Mouse (Mus musculus) MEL (cell line): ENCODE data around the gene Lin54. TPM values are rescaled to one million over a fixed set of nuclear protein-coding genes. Genes with fewer than 3 reads are reported as not detected.

Experiments used
- DNase-seq: peaks from one replicate; pipeline ENCODE4 v3.0.0; 2011; ENCODE audit warnings: low read depth, low spot score
- H3K27ac ChIP-seq: 2 replicates; pipeline ENCODE4 v1.5.1; 2012; ENCODE audit warnings: low read depth, mild to moderate bottlenecking, control low read depth, low read length, moderate library complexity; ENCODE audit not compliant: control insufficient read depth
- H3K27me3 ChIP-seq, 2 experiments: fragments of 150-350 bp in 1 of 2; sonication (generic) in 1 of 2; 2 replicates each; pipeline ENCODE4 v1.6.1; 2012; ENCODE audit warnings: low read length in 2 of 2, mild to moderate bottlenecking in 2 of 2, improper control_type of control experiment in 1 of 2, moderate library complexity in 1 of 2; ENCODE audit not compliant: insufficient read depth in 2 of 2, control insufficient read depth in 1 of 2
- H3K36me3 ChIP-seq, 2 experiments: 2 replicates each; pipeline ENCODE4 v1.6.1; 2012 to 2014; ENCODE audit warnings: low read length in 2 of 2, improper control_type of control experiment in 1 of 2, inconsistent platforms in 1 of 2, mild to moderate bottlenecking in 1 of 2; ENCODE audit not compliant: insufficient read depth in 2 of 2, control insufficient read depth in 1 of 2
- H3K4me1 ChIP-seq, 2 experiments: fragments of 150-350 bp in 1 of 2; sonication (generic) in 1 of 2; 2 replicates each; pipeline ENCODE4 v1.6.1; 2012; ENCODE audit warnings: low read length in 2 of 2, improper control_type of control experiment in 1 of 2, mild to moderate bottlenecking in 1 of 2; ENCODE audit not compliant: insufficient read depth in 2 of 2, control insufficient read depth in 1 of 2
- H3K4me3 ChIP-seq, 2 experiments: fragments of 150-350 bp in 1 of 2; sonication (generic) in 1 of 2; 2 replicates each; pipeline ENCODE4 v1.5.1; 2012; ENCODE audit warnings: low read depth in 2 of 2, low read length in 2 of 2, mild to moderate bottlenecking in 2 of 2, moderate library complexity in 2 of 2, control low read depth in 1 of 2, improper control_type of control experiment in 1 of 2; ENCODE audit not compliant: control insufficient read depth in 1 of 2, insufficient read depth in 1 of 2
- H3K79me2 ChIP-seq: 2 replicates; pipeline ENCODE4 v1.6.1; 2012; ENCODE audit warnings: mild to moderate bottlenecking, low read length, moderate library complexity; ENCODE audit not compliant: control insufficient read depth, poor library complexity, insufficient read depth
- H3K9ac ChIP-seq: 2 replicates; pipeline ENCODE4 v1.6.1; 2012; ENCODE audit warnings: low read depth, mild to moderate bottlenecking, control low read depth, low read length, moderate library complexity; ENCODE audit not compliant: control insufficient read depth, poor library complexity, severe bottlenecking
- H3K9me3 ChIP-seq: fragments of 150-350 bp; sonication (generic); replicated peaks from 2 replicates; pipeline ENCODE4 v1.6.1; 2012; ENCODE audit warnings: mild to moderate bottlenecking, low read length, improper control_type of control experiment, moderate library complexity; ENCODE audit not compliant: insufficient read depth
- BHLHE40 ChIP-seq: IDR thresholded peaks from 2 replicates; pipeline ENCODE4 v1.6.1; 2012; ENCODE audit warnings: low read depth, mild to moderate bottlenecking, inconsistent platforms, low read length, improper control_type of control experiment, borderline replicate concordance
- CHD2 ChIP-seq: IDR thresholded peaks from 2 replicates; pipeline ENCODE4 v1.6.1; 2011; ENCODE audit warnings: low read length, improper control_type of control experiment
- ELF1 ChIP-seq: IDR thresholded peaks from 2 replicates; pipeline ENCODE4 v1.6.1; 2014; ENCODE audit warnings: low read depth, mild to moderate bottlenecking, inconsistent platforms, low read length, improper control_type of control experiment, moderate library complexity
- EP300 ChIP-seq, 2 experiments: IDR thresholded peaks; 2 replicates each; pipeline ENCODE4 v1.6.1; 2011; ENCODE audit warnings: improper control_type of control experiment in 2 of 2, low read length in 2 of 2, low read depth in 1 of 2, mild to moderate bottlenecking in 1 of 2
- GABPA ChIP-seq: IDR thresholded peaks from 2 replicates; pipeline ENCODE4 v1.6.1; 2012; ENCODE audit warnings: low read depth, mild to moderate bottlenecking, inconsistent platforms, low read length, improper control_type of control experiment, moderate library complexity
- GATA1 ChIP-seq: IDR thresholded peaks from 2 replicates; pipeline ENCODE4 v1.6.1; 2011; ENCODE audit warnings: low read depth, low read length, improper control_type of control experiment
- HCFC1 ChIP-seq: IDR thresholded peaks from 2 replicates; pipeline ENCODE4 v1.6.1; 2012; ENCODE audit warnings: low read depth, mild to moderate bottlenecking, inconsistent platforms, low read length, improper control_type of control experiment, moderate library complexity
- KAT2A ChIP-seq: conservative IDR thresholded peaks from 2 replicates; pipeline ENCODE4 v1.6.1; 2012; ENCODE audit warnings: low read depth, low read length, improper control_type of control experiment, inconsistent platforms
- MAFK ChIP-seq: IDR thresholded peaks from 2 replicates; pipeline ENCODE4 v1.6.1; 2011; ENCODE audit warnings: low read depth, mild to moderate bottlenecking, low read length, improper control_type of control experiment, borderline replicate concordance
- MAX ChIP-seq: IDR thresholded peaks from 2 replicates; pipeline ENCODE4 v1.6.1; 2011; ENCODE audit warnings: low read length, improper control_type of control experiment
- MAZ ChIP-seq: IDR thresholded peaks from 2 replicates; pipeline ENCODE4 v1.6.1; 2012; ENCODE audit warnings: low read depth, mild to moderate bottlenecking, inconsistent platforms, low read length, improper control_type of control experiment
- MEF2A ChIP-seq: IDR thresholded peaks from 2 replicates; pipeline ENCODE4 v1.6.1; 2014; ENCODE audit warnings: low read depth, mild to moderate bottlenecking, inconsistent platforms, low read length, improper control_type of control experiment; ENCODE audit not compliant: poor library complexity, insufficient replicate concordance, severe bottlenecking; ENCODE audit errors: extremely low read depth
- MXI1 ChIP-seq: IDR thresholded peaks from 2 replicates; pipeline ENCODE4 v1.6.1; 2011; ENCODE audit warnings: mild to moderate bottlenecking, low read depth, low read length, improper control_type of control experiment
- MYC ChIP-seq: IDR thresholded peaks from 2 replicates; pipeline ENCODE4 v1.6.1; 2011; ENCODE audit warnings: low read depth, mild to moderate bottlenecking, low read length, improper control_type of control experiment, moderate library complexity
- POLR2A ChIP-seq, 2 experiments: IDR thresholded peaks; 2 replicates each; pipeline ENCODE4 v1.6.1; 2011 to 2012; ENCODE audit warnings: low read length in 2 of 2, mild to moderate bottlenecking in 2 of 2, control low read depth in 1 of 2, improper control_type of control experiment in 1 of 2, low read depth in 1 of 2, moderate library complexity in 1 of 2; ENCODE audit not compliant: control insufficient read depth in 1 of 2, insufficient read depth in 1 of 2, poor library complexity in 1 of 2
- POLR2AphosphoS5 ChIP-seq: IDR thresholded peaks from 2 replicates; pipeline ENCODE4 v1.6.1; 2012; ENCODE audit warnings: low read depth, borderline replicate concordance, mild to moderate bottlenecking, inconsistent platforms, low read length, moderate library complexity, mixed read lengths
- RAD21 ChIP-seq: IDR thresholded peaks from 2 replicates; pipeline ENCODE4 v1.6.1; 2011; ENCODE audit warnings: mild to moderate bottlenecking, low read depth, low read length, improper control_type of control experiment
- RCOR1 ChIP-seq: IDR thresholded peaks from 2 replicates; pipeline ENCODE4 v1.6.1; 2012; ENCODE audit warnings: low read depth, mild to moderate bottlenecking, inconsistent platforms, low read length, improper control_type of control experiment
- SIN3A ChIP-seq: IDR thresholded peaks from 2 replicates; pipeline ENCODE4 v1.6.1; 2012; ENCODE audit warnings: low read length, improper control_type of control experiment, inconsistent platforms
- SMC3 ChIP-seq: IDR thresholded peaks from 2 replicates; pipeline ENCODE4 v1.6.1; 2011; ENCODE audit warnings: low read depth, low read length, improper control_type of control experiment
- TAL1 ChIP-seq: IDR thresholded peaks from 2 replicates; pipeline ENCODE4 v1.6.1; 2012; ENCODE audit warnings: mild to moderate bottlenecking, inconsistent platforms, low read length, moderate library complexity, mixed read lengths
- TBP ChIP-seq: IDR thresholded peaks from 2 replicates; pipeline ENCODE4 v1.8.0; 2011; ENCODE audit warnings: low read depth, low read length, improper control_type of control experiment
- UBTF ChIP-seq: IDR thresholded peaks from 2 replicates; pipeline ENCODE4 v1.6.1; 2012; ENCODE audit warnings: low read depth, mild to moderate bottlenecking, inconsistent platforms, low read length, improper control_type of control experiment, moderate library complexity, borderline replicate concordance; ENCODE audit not compliant: insufficient read depth
- USF1 ChIP-seq: IDR thresholded peaks from 2 replicates; pipeline ENCODE4 v1.6.1; 2014; ENCODE audit warnings: low read depth, mild to moderate bottlenecking, inconsistent platforms, low read length, improper control_type of control experiment, moderate library complexity
- ZC3H11A ChIP-seq: IDR thresholded peaks from 2 replicates; pipeline ENCODE4 v1.6.1; 2012; ENCODE audit warnings: low read depth, mild to moderate bottlenecking, inconsistent platforms, low read length, improper control_type of control experiment
- ZKSCAN1 ChIP-seq: IDR thresholded peaks from 2 replicates; pipeline ENCODE4 v1.6.1; 2012; ENCODE audit warnings: low read depth, mild to moderate bottlenecking, inconsistent platforms, low read length, improper control_type of control experiment, moderate library complexity
- ZMIZ1 ChIP-seq: IDR thresholded peaks from 2 replicates; pipeline ENCODE4 v1.6.1; 2012; ENCODE audit warnings: low read depth, mild to moderate bottlenecking, inconsistent platforms, low read length, improper control_type of control experiment, moderate library complexity
- ZNF384 ChIP-seq: IDR thresholded peaks from 2 replicates; pipeline ENCODE4 v1.6.1; 2012; ENCODE audit warnings: low read depth, mild to moderate bottlenecking, inconsistent platforms, low read length, improper control_type of control experiment
- polyA plus RNA-seq, 2 experiments: library from polyadenylated mRNA; stranded (reverse) in 1 of 2; unstranded in 1 of 2; fragments of >175 nt in 1 of 2; fragments of >200 nt in 1 of 2; gene quantifications; 2 replicates each; pipeline versions ENCODE4 v1.2.1 to v1.2.4; 2012; ENCODE audit warnings: low replicate concordance in 2 of 2, low read depth in 1 of 2; ENCODE audit not compliant: insufficient read length in 2 of 2, insufficient read depth in 1 of 2, missing spikeins in 1 of 2
- total RNA-seq: library from RNA; depleted of rRNA; stranded (reverse); fragments of 300-350 nt; gene quantifications from 2 replicates; pipeline ENCODE4 v1.2.3, GENCODE M21; 2012

Lin54 gene
- total and polyA plus RNA-seq, 3 experiments: 14.1 to 16.0 TPM; not detected in 1

DNA sequence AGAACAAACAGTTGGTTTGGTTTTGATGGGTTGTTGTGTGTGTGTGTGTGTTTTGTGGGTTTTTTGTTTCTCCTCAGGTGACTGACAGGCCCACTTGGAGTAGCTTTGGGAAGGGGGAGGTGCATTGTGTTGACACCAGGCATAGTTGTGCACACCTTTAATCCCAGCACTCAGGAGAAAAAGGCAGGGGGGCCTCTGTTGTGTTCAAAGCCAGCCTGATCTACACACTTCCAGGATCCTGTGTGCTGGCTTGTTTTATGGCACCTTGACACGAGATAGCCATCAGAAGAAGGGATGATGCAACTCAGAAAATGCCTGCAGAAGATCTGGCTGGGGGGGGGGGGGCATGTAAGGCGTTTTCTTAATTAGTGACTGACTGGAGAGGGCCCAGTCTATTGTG, 69.5 kb downstream of the Lin54 start:
- no peaks in the 10 kb centered on the region for H3K9me3 ChIP-seq
- H3K4me1 ChIP-seq: peaks cover 13 to 38% of the 10 kb centered on the region in 2 experiments
- H3K36me3 ChIP-seq: peaks cover 3 to 39% of the 10 kb centered on the region in 2 experiments; a peak in 3 of 4 replicates
- H3K27me3 ChIP-seq: no peaks in the 10 kb centered on the region
- no peak overlapping the region for H3K4me3 ChIP-seq
- peak overlapping the region; percentile 83 for H3K27ac ChIP-seq
- TF ChIP-seq SMC3 (no peak), GABPA (no peak), CHD2 (no peak), ZC3H11A (no peak), GATA1 (no peak), UBTF (no peak), EP300 (IDR thresholded peaks at IDR 0.05; ENCODE audit: low read depth in 1 of 2, low read length in 2 of 2) (no peak), POLR2AphosphoS5 (no peak), USF1 (no peak), ZMIZ1 (no peak), TAL1 (no peak), TBP (no peak)
- peaks cover 36% of the 10 kb centered on the region for H3K79me2 ChIP-seq
- H3K9ac ChIP-seq: peak overlapping the region; percentile 91
- DNase-seq: peak; percentile 33

DNA sequence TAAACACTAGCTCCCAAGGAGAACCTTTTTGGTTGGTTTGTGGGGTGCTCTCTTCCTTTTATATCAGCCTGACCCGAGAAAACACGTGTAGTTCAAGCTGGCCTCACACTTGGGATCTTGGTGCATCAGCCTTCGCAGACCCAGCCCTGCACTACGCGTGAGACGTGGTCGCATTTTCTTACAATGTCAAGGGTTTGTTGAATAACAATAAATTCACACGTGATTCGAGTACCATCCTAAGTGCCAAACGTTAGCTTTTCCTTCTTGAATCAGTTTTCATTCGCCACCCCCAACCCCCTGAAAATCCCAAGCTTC, 70.4 kb downstream of the Lin54 start:
- DNase-seq: no peak
- no peaks in the 10 kb centered on the region for H3K27me3 ChIP-seq
- peak overlapping the region; percentile 60 to 79 for H3K4me3 ChIP-seq
- peaks cover 3 to 39% of the 10 kb centered on the region in 2 experiments; a peak in 3 of 4 replicates for H3K36me3 ChIP-seq
- peak overlapping the region; percentile 83 for H3K27ac ChIP-seq
- no peaks in the 10 kb centered on the region for H3K9me3 ChIP-seq
- H3K9ac ChIP-seq: peak overlapping the region; percentile 91
- TF ChIP-seq MXI1: peak; percentile 56
- TF ChIP-seq ELF1: no peak
- TF ChIP-seq MYC: peak; percentile 27; the same call in 1 of the 2 replicates
- no peak for TF ChIP-seq ZNF384
- TF ChIP-seq SMC3: no peak
- no peak for TF ChIP-seq POLR2A (IDR thresholded peaks at IDR 0.05; ENCODE audit: control insufficient read depth in 1 of 2, insufficient read depth in 1 of 2, low read depth in 1 of 2, low read length in 2 of 2, poor library complexity in 1 of 2)
- TF ChIP-seq SIN3A: no peak; the same call in 1 of the 2 replicates
- no peak for TF ChIP-seq BHLHE40
- TF ChIP-seq MAFK: no peak
- TF ChIP-seq ZMIZ1: no peak
- TF ChIP-seq KAT2A: no peak
- no peak for TF ChIP-seq MAZ
- no peak for TF ChIP-seq ZKSCAN1
- TF ChIP-seq CHD2: no peak
- TF ChIP-seq MEF2A: no peak
- no peak for TF ChIP-seq GATA1
- TF ChIP-seq RCOR1: no peak
- TF ChIP-seq TBP: no peak
- peak; percentile 20; the same call in 1 of the 2 replicates for TF ChIP-seq MAX
- TF ChIP-seq HCFC1: no peak
- TF ChIP-seq RAD21: no peak
- TF ChIP-seq ZC3H11A: no peak
- peaks cover 36% of the 10 kb centered on the region for H3K79me2 ChIP-seq
- peaks cover 13 to 40% of the 10 kb centered on the region in 2 experiments for H3K4me1 ChIP-seq
